Mouse (Mus musculus) kidney, embryonic 15.5 days (tissue): Measurements from ENCODE around the gene Furin. TPM values are rescaled to one million over a fixed set of nuclear protein-coding genes. Genes with fewer than 3 reads are reported as not detected.
A peak's percentile ranks its signal among the peaks of the same experiment; 100 is the strongest.

Experiments
- ATAC-seq: fragments of 200-750 bp; cut with Nextera tagmentation; replicated peaks from 2 replicates; pipeline ENCODE4 v1.8.0; 2017; ENCODE audit warnings: moderate TSS enrichment; ENCODE audit not compliant: low FRiP score
- H3K27ac ChIP-seq: fragments of 300-500 bp; sonication (generic); 2 replicates; pipeline ENCODE4 v1.5.1; 2015; ENCODE audit warnings: mild to moderate bottlenecking, inconsistent platforms
- H3K27me3 ChIP-seq: fragments of 300-500 bp; sonication (generic); 2 replicates; pipeline ENCODE4 v1.6.1; 2015; ENCODE audit warnings: inconsistent platforms
- H3K36me3 ChIP-seq: fragments of 300-500 bp; sonication (generic); 2 replicates; pipeline ENCODE4 v1.6.1; 2015; ENCODE audit warnings: inconsistent platforms
- H3K4me1 ChIP-seq: fragments of 300-500 bp; sonication (generic); 2 replicates; pipeline ENCODE4 v1.6.1; 2015; ENCODE audit warnings: inconsistent platforms
- H3K4me2 ChIP-seq: fragments of 300-500 bp; sonication (generic); 2 replicates; pipeline ENCODE4 v1.6.1; 2015; ENCODE audit warnings: moderate library complexity, mild to moderate bottlenecking, inconsistent platforms
- H3K4me3 ChIP-seq: fragments of 300-500 bp; sonication (generic); replicated peaks from 2 replicates; pipeline ENCODE4 v1.5.1; 2015; ENCODE audit warnings: mild to moderate bottlenecking, inconsistent platforms
- H3K9ac ChIP-seq: fragments of 300-500 bp; sonication (generic); 2 replicates; pipeline ENCODE4 v1.6.1; 2015; ENCODE audit warnings: mild to moderate bottlenecking, inconsistent platforms
- H3K9me3 ChIP-seq: fragments of 300-500 bp; sonication (generic); replicated peaks from 2 replicates; pipeline ENCODE4 v1.6.1; 2016; ENCODE audit warnings: inconsistent platforms
- WGBS: fragments of 180-500 bp; shearing (Covaris S2); methylation state at CpG from one replicate; pipeline ENCODE4 v1.1.7; 2015; ENCODE audit warnings: mixed read lengths; 5-methylcytosine and 5-hydroxymethylcytosine counted together
- polyA plus RNA-seq: library from polyadenylated mRNA; unstranded; fragments of >200 nt; fragmentation: Nextera tagmentation; extraction: Ambion mirVana; gene quantifications from 2 replicates; pipeline ENCODE4 v1.2.1, GENCODE M21; 2015

Gene Furin
- polyA plus RNA-seq, 1 experiment from 2014 or later = 13.5 TPM

DNA sequence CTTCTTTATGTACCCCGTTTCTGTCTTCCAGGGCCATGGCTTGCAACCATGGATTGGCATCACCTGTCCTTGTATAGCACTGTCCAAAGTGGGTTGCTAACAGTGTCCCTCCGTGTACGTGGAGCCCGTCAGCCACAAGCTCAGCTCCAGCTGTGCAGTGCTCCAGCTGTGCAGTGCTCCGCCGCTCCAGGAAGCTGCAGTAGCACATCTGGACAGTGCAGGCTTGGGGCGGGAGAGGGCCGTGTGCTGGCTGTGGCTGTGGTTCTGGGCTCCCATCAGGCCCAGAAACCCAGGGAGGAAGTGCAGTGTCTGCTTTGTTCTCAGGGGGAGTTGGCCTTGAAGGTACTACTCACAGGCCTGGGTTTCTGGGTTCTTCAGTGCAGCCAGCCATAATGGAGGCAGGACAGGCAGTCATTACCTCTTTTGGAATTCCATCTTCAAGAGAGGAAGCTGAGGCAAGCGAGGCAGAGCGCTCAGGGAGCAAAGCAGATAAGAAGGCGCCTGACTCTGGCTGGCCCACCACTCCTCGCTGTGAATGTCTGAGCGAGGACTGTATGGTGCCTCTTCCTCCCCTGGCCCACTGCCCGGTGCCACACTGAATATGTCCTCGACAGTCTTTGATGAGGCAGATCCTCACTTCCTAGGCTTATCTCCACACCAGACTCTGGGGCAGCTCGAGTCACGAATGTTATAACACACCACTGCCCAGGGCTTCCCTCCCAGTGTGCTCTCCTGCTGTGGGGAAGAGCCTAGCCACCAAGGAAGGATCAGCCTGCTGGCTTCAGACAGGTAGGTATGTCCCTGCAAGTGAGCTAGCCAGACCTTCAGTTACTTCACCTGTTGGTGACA lies 39.4 kb upstream of the Furin start:
- no peak overlapping the region for H3K27ac ChIP-seq

DNA sequence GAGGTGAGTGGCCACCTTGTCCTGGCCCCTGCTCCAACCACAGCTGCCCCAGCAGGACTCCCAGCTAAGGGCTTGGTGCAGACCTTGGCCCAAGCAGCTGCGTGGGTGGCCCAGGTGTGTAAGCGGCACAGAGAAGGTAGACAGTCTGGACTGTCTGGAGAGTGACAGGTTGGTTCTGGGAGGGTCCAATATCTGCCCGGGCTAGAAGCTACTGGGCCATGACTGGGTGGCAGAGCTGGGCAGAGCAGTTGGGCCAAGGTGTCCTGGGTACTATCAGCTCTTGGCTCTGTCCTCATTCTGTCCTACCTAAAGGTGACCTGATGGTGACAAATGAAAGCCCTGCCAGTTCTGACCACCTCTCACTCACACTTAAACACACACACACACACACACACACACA lies 37.9 kb upstream of the Furin start:
- Histone ChIP-seq H3K27ac (no peak overlapping the region), H3K9me3 (no peaks in the 10 kb centered on the region), H3K4me2 (no peak overlapping the region), H3K27me3 (no peaks in the 10 kb centered on the region), H3K36me3 (no peaks in the 10 kb centered on the region), H3K4me1 (peaks cover 46% of the 10 kb centered on the region), H3K4me3 (no peak overlapping the region), H3K9ac (no peak overlapping the region)
- WGBS = 80% methylated on average over 3 of the region's 3 CpGs
- no peak for ATAC-seq

More for the DNA sequence above, 39.4 kb upstream of the Furin start:
- Histone ChIP-seq H3K4me3 (no peak overlapping the region), H3K9me3 (no peaks in the 10 kb centered on the region), H3K4me1 (peaks cover 35% of the 10 kb centered on the region), H3K4me2 (no peak overlapping the region), H3K27me3 (no peaks in the 10 kb centered on the region), H3K36me3 (no peaks in the 10 kb centered on the region), H3K9ac (no peak overlapping the region)
- ATAC-seq = no peak
- WGBS = 76% methylated on average over 17 of the region's 17 CpGs

- Histone ChIP-seq H3K36me3 (no peaks in the 10 kb centered on the region), H3K4me3 (no peak overlapping the region), H3K27me3 (no peaks in the 10 kb centered on the region), H3K4me2 (no peak overlapping the region), H3K9me3 (no peaks in the 10 kb centered on the region), H3K9ac (no peak overlapping the region), H3K4me1 (peaks cover 46% of the 10 kb centered on the region), H3K27ac (no peak overlapping the region)
- no peak for ATAC-seq
- WGBS = 52% methylated on average over 11 of the region's 11 CpGs
Observed at GRCm38 (mm10) chr7:80441986-80442904, 37.0 kb upstream of the Furin start.

GRCm38 (mm10) chr7:80440685-80441084 lies 35.4 kb upstream of the Furin start:
- WGBS = 53% methylated on average over 4 of the region's 4 CpGs
- no peak for ATAC-seq

DNA sequence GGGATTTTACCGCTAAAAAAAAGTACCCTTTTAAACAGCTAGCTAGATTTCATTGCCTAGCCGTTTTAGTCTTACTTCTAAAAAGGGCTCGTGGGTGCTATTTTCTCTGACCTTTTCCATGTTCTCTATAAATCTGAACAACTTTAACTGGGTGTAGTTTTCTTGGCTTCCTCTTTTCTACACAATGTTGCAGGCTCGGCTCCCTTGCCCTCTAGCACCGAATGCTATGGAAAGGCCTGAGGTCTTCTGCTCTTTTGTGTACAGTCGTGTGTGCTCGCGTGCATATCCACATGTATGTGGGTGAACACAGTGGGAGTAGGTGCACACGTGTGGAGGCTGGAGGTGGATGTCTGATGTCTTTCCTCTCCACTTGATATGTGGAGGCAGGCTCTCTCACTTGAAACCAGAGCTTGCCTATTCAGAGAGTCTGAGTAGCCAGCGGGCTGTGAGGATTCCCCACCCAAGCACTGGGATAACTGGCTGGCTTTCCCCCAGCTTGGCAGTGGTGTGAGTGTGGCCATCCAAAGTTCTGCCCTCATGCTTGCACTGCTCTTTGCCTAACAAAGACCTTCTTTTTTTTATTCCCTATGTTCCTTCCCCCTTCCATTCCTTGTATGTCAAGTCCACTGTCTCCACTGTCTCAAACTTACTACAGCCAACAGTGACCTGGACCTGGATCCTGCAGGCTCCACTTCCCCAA lies 34.7 kb upstream of the Furin start:
- Histone ChIP-seq H3K27ac (peak overlapping the region; percentile 64; the same call in 1 of the 2 replicates), H3K9ac (no peak overlapping the region), H3K4me3 (no peak overlapping the region), H3K27me3 (no peaks in the 10 kb centered on the region), H3K9me3 (no peaks in the 10 kb centered on the region), H3K36me3 (no peaks in the 10 kb centered on the region), H3K4me2 (no peak overlapping the region), H3K4me1 (peaks cover 40% of the 10 kb centered on the region)
- 57% methylated on average over 10 of the region's 10 CpGs for WGBS
- no peak for ATAC-seq

More at GRCm38 (mm10) chr7:80440685-80441084, 35.4 kb upstream of the Furin start:
- H3K9me3 ChIP-seq = no peaks in the 10 kb centered on the region
- no peak overlapping the region for H3K9ac ChIP-seq
- H3K4me3 ChIP-seq = no peak overlapping the region
- H3K4me2 ChIP-seq = no peak overlapping the region
- H3K36me3 ChIP-seq = no peaks in the 10 kb centered on the region
- no peaks in the 10 kb centered on the region for H3K27me3 ChIP-seq
- no peak overlapping the region for H3K27ac ChIP-seq
- H3K4me1 ChIP-seq = peaks cover 44% of the 10 kb centered on the region

DNA sequence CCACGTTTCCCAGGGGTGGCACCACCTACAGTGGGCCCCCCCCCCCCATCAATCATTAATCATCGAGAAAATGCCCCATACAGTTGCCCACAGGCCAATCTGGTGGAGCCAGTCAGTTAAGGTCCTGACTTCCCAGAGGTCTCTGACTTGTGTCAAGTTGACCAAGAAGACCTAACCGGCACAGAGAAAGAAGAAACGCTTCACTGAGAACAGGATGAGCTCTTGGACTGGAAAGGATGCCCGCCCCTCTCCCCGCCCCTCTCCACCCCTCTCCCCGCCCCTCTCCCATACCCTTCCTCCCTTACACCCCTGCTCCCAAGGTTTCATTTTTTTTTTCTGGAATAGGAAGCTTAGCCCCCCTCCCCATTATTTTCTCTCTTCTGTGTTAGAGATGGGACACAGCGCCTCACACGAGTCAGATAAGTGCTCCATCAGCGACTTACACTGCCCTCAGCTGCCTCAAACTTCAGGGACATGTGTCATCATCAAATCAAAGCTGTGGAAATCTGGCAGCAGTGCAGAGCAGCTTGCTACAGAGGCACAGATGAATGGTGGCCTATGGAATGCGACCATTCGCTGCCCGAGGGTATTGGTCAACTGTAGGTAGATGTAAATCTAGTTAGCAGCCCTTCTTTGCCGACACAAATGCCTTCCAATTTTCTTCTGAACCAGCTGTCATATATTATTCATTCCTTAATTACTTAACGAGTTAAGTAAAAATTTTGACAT lies 34.0 kb upstream of the Furin start:
- Histone ChIP-seq H3K4me3 (peak overlapping the region; percentile 25), H3K27me3 (no peaks in the 10 kb centered on the region), H3K4me2 (peak overlapping the region; percentile 46), H3K36me3 (no peaks in the 10 kb centered on the region), H3K27ac (peak overlapping the region; percentile 64), H3K9me3 (no peaks in the 10 kb centered on the region), H3K9ac (no peak overlapping the region), H3K4me1 (peaks cover 38% of the 10 kb centered on the region)
- 20% methylated on average over 15 of the region's 15 CpGs for WGBS
- peak; percentile 67 for ATAC-seq

DNA sequence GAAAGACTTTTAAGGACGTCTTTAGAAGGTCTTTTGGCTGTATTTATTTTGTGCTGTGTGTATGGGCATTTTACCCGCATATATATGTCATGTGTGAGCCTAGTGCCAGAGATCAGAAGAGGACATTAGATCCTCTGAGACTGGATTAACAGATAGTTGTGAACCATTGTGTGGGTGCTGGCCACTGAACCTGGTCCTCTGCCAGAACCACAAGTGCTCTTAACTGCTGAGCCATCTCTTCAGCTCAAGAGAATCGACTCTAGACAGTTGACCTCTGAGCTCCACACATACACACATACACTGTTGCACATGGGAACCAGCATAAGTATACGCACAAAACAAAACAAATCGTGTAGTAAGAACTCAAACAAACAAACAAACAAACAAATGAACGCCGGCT lies 31.3 kb upstream of the Furin start:
- H3K27ac ChIP-seq = no peak overlapping the region
- H3K36me3 ChIP-seq = no peaks in the 10 kb centered on the region
- no peaks in the 10 kb centered on the region for H3K27me3 ChIP-seq
- ATAC-seq = no peak
- no peak overlapping the region for H3K9ac ChIP-seq
- no peaks in the 10 kb centered on the region for H3K9me3 ChIP-seq
- no peak overlapping the region for H3K4me3 ChIP-seq
- peaks cover 21% of the 10 kb centered on the region for H3K4me1 ChIP-seq
- WGBS = 87% methylated on average over 7 of the region's 7 CpGs
- H3K4me2 ChIP-seq = no peak overlapping the region

GRCm38 (mm10) chr7:80435594-80435993 lies 30.4 kb upstream of the Furin start:
- no peak overlapping the region for H3K4me2 ChIP-seq
- H3K36me3 ChIP-seq = no peaks in the 10 kb centered on the region
- no peak overlapping the region for H3K27ac ChIP-seq
- H3K4me3 ChIP-seq = no peak overlapping the region
- no peak for ATAC-seq
- no peaks in the 10 kb centered on the region for H3K27me3 ChIP-seq
- peaks cover 20% of the 10 kb centered on the region for H3K4me1 ChIP-seq
- 66% methylated on average over 3 of the region's 3 CpGs for WGBS
- H3K9ac ChIP-seq = no peak overlapping the region
- H3K9me3 ChIP-seq = no peaks in the 10 kb centered on the region

DNA sequence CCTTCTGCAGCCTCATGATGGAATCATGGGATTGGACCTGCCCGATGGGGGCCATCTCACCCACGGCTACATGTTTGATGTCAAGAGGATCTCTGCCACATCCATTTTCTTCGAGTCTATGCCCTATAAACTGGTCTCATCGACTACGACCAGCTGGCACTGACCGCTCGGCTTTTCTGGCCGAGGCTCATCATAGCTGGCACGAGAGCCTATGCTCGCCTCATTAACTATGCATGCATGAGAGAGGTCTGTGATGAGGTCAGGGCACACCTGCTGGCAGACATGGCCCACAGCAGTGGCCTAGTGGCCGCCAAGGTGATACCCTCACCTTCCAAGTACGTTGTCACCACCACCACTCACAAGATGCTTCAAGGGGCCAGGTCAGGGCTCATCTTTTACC lies 24.4 kb upstream of the Furin start:
- H3K27ac ChIP-seq = no peak overlapping the region
- no peak overlapping the region for H3K9ac ChIP-seq
- H3K9me3 ChIP-seq = no peaks in the 10 kb centered on the region
- H3K4me2 ChIP-seq = no peak overlapping the region
- H3K4me3 ChIP-seq = no peak overlapping the region
- no peaks in the 10 kb centered on the region for H3K27me3 ChIP-seq
- peaks cover 11% of the 10 kb centered on the region; the same call in 1 of the 2 replicates for H3K4me1 ChIP-seq
- WGBS = 69% methylated on average over 12 of the region's 12 CpGs
- ATAC-seq = no peak
- H3K36me3 ChIP-seq = no peaks in the 10 kb centered on the region

DNA sequence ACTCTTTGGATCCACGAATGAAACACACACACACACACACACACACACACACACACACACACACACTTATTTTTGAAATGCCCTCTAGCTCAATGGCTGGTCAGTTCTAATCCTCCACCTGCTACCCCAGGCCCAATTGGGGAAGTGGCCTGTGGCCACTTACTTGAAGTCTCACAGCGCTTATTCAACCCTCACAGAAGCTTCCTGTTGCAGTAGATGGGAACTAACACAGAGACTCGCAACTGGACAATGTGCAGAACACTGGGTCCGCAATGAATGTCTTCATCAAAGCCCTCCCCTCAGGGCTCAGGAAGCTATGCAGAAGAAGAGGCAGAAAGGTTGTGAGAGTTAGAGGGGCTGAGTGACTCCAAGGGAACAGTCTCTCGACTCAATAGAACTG lies 22.5 kb upstream of the Furin start:
- 77% methylated on average over 5 of the region's 5 CpGs for WGBS
- H3K9ac ChIP-seq = no peak overlapping the region
- no peaks in the 10 kb centered on the region for H3K9me3 ChIP-seq
- no peaks in the 10 kb centered on the region for H3K36me3 ChIP-seq
- no peak overlapping the region for H3K27ac ChIP-seq
- peaks cover 17% of the 10 kb centered on the region for H3K4me1 ChIP-seq
- no peak overlapping the region for H3K4me3 ChIP-seq
- ATAC-seq = no peak
- H3K27me3 ChIP-seq = no peaks in the 10 kb centered on the region
- no peak overlapping the region for H3K4me2 ChIP-seq

- Histone ChIP-seq H3K27ac (no peak overlapping the region), H3K9ac (no peak overlapping the region), H3K9me3 (no peaks in the 10 kb centered on the region), H3K4me3 (no peak overlapping the region), H3K36me3 (no peaks in the 10 kb centered on the region), H3K27me3 (no peaks in the 10 kb centered on the region), H3K4me2 (no peak overlapping the region), H3K4me1 (peaks cover 18% of the 10 kb centered on the region)
- 58% methylated on average over 7 of the region's 7 CpGs for WGBS
- ATAC-seq = no peak
Observed at GRCm38 (mm10) chr7:80426363-80426762, 21.1 kb upstream of the Furin start.
